Mouse (Mus musculus) monocyte, adult 2 months (primary cell): Measurements from ENCODE around the gene 1700061G19Rik.
A peak's percentile ranks its signal among the peaks of the same experiment; 100 is the strongest.

Experiments used
- DNase-seq, 2 experiments: peaks; one replicate each; pipeline ENCODE4 v3.0.0; 2022; ENCODE audit warnings: low spot score in 2 of 2, low read depth in 1 of 2

The 1700061G19Rik gene

DNA sequence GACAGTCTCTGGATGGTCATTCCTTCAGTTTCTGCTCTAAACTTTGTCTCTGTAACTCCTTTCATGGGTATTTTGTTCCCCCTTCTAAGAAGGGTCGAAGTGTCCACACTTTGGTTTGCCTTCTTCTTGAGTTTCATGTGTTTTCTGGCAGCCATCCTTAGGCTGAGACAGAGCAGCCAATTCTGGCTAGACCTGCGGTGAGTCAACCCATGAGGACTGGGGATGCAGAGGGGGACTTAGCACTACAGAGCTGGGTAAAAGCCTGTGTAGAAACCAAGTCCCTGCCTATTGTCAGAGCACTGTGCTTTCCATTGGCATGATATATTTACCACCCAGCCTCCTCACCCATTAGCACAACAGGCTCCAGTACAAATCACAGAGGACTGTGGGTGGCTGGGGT lies 41.9 kb downstream of the 1700061G19Rik start:
- DNase-seq, result no peak

DNA sequence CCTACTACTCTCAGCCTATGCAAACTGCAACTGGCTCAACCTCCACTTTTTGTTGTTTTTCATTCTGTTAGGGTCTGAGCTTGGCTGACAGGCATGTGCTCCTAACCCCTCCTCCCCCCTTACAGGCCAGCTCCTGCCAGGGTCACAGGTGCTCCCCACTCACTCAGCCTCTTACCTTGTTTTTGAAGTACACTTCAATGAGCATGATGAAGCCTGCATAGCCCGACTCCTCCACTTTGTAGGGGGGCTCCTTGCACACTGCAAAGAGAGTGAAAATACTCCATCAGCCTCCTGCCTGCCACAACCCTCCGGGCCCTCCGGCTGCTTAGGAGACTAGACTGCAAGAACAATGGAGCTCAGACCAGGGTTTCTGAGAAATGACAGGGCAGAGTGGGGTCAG lies 44.4 kb downstream of the 1700061G19Rik start:
- no peak for DNase-seq

DNA sequence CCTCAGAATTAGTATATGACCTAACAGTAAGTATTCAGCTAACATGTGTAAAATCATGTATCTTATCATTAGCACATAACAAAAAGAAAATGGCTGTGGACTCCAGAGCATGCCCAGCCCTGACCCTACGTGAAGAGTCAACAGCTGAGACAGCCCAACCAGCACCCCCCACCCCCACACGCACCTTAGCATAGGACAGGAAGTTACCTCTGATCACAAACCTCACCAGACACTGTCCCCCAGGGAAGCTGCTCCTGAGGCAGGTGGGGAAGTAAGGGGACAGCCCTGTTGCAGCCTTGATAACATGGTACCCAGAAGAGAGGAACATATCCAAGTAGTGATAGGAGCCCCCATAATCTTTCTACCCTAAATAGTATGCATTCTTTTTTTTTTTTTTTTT lies 50.7 kb downstream of the 1700061G19Rik start:
- DNase-seq, result no peak

DNA sequence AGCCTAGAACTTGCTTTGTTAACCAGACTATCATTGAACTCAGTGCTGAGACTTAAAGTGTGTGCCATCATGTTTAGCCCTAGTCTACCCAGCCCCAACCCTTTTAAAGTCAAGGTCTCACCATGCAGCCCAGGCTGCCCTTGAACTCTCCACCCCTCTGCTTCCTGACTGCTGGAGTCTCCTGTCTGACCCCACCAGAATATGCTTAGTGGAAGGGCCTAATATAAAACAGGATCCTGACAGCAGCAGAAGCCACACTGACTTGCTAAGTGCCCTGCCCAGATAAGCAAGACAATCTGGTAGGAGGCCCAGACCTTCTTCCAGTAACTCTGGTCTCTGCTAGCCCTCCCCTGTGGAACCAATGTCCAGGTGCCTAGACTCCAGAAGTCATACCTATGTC lies 53.8 kb downstream of the 1700061G19Rik start:
- no peak for DNase-seq

DNA sequence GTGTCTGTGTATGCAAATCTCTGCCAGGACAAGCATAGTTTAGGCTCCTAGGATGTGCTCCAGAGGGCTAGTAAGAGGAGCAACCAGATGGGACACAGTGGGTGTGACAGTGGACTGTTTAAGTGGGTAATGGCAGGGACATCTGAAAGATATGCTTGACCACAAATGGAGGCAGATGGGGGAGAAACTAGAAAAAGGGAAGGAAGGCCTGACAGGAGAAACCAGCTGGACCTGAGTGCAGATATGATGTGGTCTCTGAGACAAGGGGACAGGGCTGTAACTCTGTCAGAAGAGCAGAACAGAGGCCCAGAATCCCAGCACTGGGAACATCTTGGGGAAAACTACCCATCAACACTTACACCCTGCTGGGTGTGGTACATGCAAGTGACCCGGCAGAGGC lies 54.3 kb downstream of the 1700061G19Rik start:
- no peak for DNase-seq

DNA sequence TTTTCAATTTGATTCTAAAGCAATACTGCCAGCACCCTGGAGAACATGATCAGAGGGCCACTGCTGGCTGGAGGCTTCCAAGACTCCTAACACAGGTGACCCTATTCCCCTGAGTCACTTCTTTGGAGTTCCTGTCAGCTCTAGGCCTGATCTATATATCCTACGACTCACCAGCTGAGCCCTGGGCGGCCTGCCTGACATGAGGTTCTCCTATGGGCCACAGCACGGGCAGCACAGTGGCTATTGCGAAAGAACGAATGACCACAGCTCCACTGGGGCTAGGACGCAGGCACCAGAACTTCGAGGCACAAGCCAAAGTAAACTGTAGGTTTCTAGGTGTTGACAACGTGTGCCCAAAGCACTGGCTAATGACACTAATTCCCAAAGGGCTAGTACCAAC lies 54.7 kb downstream of the 1700061G19Rik start:
- no peak for DNase-seq

DNA sequence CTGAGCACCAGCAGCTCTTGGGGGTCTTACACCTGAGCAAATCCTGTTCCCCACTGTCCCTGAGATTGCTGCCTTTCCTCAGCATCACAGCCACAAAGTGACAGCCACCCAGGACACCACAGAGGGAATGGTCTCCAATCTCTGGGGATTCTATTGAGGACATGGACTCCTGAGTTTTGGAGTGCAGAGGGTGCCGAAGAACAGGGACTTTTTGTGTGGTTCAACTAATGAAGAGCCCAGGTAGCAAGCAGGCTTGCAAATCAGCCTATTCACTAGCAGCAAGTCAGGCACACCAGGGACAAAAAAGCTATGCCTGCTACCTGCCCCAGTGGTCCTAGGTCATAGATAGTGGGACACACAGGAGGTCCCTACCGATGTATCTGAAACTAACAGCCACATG lies 58.1 kb downstream of the 1700061G19Rik start:
- no peak for DNase-seq

GRCm38 (mm10) chr17:56934545-56935330 lies 59.5 kb downstream of the 1700061G19Rik start:
- DNase-seq, result no peak

DNA sequence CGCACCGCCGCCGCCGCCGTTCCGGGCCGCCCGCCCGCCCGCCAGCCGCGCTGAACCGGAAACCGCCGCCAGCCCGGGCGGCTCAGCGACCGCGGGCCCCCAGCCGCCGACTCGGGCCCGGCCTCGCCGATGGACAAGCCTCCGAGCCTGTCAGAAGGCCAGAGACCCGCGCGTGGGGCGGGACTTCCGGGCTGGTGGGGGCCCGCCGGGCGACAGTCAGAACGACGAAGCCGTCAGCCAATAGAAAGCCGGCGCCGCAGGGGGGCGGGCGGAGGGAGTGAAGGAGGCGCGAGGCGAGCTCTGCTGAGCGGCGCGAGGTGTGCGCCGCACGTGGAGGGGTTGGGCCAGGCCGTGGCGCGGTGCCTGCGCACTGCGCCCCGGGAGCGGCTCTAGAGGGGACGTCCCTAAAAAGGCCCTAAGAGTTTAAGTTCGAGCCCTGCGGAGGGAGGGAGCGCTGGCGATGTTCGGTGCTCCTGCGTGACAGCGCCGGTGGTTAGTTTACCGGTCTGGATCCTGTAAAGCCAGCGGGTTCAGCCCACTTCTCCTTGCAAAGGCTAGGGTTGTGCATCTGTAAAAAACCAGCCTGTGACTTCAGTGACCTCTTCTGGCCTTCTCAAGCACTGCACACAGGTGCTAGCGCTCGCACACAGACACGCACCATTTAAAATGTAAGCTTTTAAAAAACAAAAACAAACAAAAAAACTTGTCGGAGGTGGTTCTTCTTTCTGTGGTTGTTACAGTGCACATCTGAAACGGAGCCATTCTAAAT lies 60.3 kb downstream of the 1700061G19Rik start, which contains the start of gene Mllt1:
Gene Mllt1, minus strand, starts transcription at position 53 of the 769 bp plus-strand sequence.
- DNase-seq, result peak; percentile 90 to 94

- no peak for DNase-seq
Measured at GRCm38 (mm10) chr17:56936731-56937130, 61.5 kb downstream of the 1700061G19Rik start.
